Mouse (Mus musculus) activated CD4-positive, CD25-positive, alpha-beta regulatory T cell, adult 4 months (primary cell): Measurements from ENCODE around the gene Parp4. TPM values are rescaled to one million over a fixed set of nuclear protein-coding genes. Genes with fewer than 3 reads are reported as not detected.
A peak's percentile ranks its signal among the peaks of the same experiment; 100 is the strongest.

Experiments used
- ATAC-seq: one replicate; pipeline ENCODE4 v1.8.0; 2017
- polyA plus RNA-seq, 2 experiments: library from polyadenylated mRNA; unstranded; fragments of 100-300 nt; shearing (Covaris generic); gene quantifications; one replicate each; pipeline ENCODE4 v1.2.1; 2017

Parp4 gene
- polyA plus RNA-seq, 2 experiments from 2014 or later = 40.8 to 45.2 TPM

DNA sequence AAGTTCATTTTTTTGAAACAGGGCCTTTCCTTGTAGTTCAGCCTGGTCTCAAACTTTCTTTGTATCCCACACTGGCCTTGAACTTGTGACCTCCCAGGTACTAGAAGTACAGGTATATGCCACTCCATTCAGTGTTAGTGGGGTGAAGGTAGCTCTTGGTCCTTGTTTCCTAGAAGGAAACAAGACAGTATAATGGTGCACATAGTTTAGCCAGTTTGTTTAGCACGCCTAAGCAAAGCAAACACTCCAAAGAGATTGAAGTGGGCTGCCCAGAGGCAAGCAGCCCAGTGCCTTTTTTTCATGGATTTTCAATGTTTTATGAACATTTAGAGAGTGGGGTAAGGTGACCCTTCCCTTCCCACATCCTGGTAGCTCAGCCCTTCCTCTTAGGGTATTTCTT is 42.1 kb downstream of the Parp4 start:
- ATAC-seq = no peak

- no peak for ATAC-seq
Observed at GRCm38 (mm10) chr14:56620425-56620824, 45.0 kb downstream of the Parp4 start.

GRCm38 (mm10) chr14:56626202-56626601 is 50.8 kb downstream of the Parp4 start:
- ATAC-seq = no peak

GRCm38 (mm10) chr14:56628336-56628735 is 52.9 kb downstream of the Parp4 start:
- no peak for ATAC-seq

DNA sequence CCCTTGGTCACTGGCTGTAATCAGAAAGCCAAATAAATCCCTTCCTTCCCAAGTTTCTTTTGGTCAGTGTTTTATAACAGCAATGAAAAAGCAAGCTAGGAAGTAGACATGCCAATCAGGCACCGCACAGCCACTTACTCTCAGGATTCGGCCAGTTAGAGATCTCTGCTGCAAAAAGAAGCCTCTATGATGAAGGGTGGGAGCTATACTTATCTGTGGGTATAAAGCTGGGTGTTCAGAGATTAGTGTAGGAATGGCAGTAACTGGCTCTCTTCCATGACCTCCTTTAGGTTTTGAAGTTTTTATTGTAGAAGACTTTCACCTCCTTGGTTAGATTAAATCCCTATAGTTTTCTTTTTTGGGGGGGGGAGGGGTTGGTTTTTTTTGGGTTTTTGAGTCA is 55.7 kb downstream of the Parp4 start:
- no peak for ATAC-seq

DNA sequence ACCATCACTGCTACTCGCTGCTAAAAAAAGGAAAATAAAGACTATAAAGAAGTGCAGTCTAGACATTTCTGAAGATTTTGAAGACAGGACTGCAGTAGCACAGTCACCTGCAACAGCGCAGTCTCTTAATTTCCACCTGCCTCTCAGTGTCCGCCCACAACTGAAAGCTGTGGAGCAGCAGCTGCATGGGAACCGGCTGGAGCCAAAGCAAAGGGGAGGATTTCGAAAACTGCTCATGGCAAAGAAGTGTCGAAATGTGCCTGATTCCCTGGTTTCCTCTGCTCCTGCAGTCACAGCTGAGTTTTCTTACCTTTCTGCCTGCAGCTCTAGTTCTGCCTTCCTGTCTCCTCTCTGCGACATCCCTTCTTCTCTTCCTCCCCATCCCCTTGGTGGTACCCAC is 71.8 kb downstream of the Parp4 start:
- no peak for ATAC-seq

GRCm38 (mm10) chr14:56649448-56649847 is 74.0 kb downstream of the Parp4 start:
- no peak for ATAC-seq

GRCm38 (mm10) chr14:56665651-56666050 is 90.2 kb downstream of the Parp4 start:
- ATAC-seq = no peak

GRCm38 (mm10) chr14:56666909-56667308 is 91.5 kb downstream of the Parp4 start:
- ATAC-seq = no peak

DNA sequence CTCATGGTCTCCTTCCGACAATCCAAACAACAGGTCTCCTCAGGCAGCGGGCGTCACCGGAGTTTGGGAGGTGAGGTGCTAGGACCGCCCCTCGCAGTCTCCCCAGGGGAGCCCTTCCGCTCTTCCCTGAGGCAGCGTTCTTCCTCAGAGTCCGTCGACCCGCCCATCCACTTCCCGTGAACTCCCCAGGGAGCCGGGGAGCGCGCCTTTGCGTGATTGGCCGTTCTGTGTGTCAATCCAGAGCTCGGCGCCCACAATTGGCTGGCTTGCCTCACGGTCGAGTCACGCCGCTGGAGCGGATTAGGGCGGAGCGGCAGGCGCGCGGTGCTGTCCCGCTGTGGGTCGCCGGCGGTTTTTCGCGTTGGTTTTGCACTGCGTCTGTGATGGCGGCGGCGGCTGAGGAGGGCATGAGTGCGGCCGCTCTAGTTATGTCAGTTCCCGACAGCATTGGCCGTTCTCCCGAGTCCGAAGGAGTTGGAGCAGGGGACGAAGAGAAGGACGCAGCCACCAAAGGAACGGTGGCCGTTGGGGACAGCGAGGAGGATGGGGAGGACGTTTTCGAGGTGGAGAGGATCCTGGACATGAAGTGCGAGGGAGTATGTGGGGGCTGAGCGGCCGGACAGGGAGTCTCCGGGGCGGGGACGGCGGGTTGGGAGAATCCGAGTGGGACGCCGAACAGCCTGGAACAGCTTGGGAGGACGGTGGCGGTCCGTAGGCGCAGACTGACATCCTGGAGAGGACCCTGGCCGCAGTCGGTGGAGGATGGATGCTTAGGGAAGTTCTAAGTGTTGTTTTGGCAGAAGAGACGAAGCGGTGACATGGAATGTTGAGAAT is 92.8 kb downstream of the Parp4 start, which contains the start of gene Mphosph8:
Gene Mphosph8 (plus strand): TSS at position 280 of the 834 bp plus-strand sequence.
- ATAC-seq = peak; percentile 100

DNA sequence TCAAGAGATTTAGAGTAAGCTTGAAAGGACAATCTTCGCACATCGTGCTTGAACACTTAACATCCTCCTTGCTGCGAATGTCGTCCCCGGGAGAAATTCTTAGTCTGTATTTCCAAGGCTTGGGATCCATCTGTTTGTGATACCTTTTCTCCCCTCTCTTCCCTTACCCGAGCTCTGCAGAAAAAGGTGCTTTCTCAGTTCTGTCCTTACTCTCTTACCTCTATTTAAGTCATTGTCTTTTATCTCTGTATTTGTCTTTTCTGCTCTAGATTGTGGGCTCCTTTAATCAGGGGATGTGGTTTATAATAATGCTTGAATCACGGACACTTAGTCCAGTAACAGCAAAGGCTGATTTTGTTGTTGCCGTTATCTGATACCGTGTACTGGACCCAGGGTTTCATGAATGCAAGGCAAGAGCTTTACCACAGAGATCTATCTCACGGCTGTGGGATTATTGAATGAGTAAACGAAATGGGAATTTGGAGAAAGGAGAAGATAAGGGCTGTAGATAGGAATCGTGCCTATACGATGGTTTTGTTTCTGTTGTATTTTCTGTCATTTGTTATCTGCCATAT is 93.7 kb downstream of the Parp4 start:
- no peak for ATAC-seq

GRCm38 (mm10) chr14:56685426-56685825 is 110.0 kb downstream of the Parp4 start:
- ATAC-seq = no peak

DNA sequence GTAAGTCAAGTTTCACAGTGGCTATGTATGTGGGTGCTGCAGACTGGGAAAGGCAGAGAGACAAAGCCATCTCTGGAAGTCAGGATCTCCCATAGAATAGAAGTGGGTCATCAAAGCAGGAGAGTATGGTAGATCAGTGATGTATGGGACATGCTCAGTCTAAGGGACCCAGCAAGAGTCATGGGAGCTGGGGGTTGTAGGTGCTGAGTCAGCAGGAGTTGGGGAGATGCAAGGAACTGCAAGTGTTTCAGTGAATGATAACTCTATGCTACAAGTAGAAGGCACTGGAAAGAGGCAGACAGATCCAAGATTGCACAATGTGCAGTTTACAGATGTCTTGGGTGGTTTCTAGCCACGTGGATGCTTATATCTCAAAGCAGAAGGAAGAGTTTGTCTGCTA is 113.7 kb downstream of the Parp4 start:
- no peak for ATAC-seq

- no peak for ATAC-seq
Observed at GRCm38 (mm10) chr14:56689766-56690165, 114.3 kb downstream of the Parp4 start.

DNA sequence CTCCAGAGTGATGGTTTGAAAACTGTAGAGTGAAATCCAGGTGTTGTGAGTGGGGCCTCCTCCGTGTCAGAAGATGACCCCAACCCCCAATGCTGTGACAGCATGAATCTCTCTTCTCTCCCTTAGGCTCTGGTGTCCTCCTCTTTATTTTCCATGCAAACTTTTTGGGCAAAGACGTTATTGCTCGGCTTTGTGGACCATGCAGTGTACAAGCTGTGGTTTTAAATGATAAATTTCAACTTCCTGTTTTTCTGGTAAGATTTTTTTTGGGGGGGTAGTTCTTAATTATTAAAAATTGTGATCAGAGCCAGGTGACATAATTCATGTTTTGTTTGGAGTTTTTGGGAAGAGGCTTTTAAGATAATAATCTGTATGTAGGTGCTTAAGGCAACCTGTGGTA is 120.1 kb downstream of the Parp4 start:
- no peak for ATAC-seq

DNA sequence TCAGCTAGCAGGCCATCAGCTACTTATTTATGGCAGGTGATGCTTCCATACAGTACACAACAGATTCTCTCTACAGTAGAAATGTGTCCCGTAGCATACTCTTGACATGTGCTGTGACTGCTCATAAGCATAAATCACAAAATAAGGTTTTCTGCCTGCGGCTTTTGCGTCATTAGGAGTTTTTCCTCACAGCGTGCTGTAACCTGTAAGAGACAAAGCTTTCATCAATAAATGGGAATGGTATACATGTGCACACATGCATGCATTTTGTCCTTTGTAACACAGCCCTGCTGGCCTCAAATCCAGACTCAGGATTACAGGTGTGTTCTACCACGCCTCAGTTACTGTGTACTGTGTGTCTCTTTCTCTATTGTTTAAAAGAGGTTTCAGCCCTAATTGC is 122.4 kb downstream of the Parp4 start:
- ATAC-seq = no peak

DNA sequence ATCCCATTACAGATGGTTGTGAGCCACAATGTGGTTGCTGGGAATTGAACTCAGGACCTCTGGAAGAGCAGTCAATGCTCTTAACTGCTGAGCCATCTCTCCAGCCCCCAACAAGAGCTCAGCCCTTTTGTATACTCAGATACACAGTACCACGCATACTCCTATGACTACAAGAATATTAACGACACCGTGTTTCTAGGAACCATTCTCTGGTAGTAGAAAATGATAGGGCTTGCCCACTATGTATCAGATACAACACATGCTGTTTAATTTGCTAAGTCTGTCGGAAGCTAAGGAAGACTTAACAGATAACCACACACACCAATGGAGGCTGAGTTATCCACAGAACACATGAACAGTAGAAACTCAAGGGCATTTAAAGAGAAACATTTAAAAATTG is 127.2 kb downstream of the Parp4 start:
- ATAC-seq = no peak

DNA sequence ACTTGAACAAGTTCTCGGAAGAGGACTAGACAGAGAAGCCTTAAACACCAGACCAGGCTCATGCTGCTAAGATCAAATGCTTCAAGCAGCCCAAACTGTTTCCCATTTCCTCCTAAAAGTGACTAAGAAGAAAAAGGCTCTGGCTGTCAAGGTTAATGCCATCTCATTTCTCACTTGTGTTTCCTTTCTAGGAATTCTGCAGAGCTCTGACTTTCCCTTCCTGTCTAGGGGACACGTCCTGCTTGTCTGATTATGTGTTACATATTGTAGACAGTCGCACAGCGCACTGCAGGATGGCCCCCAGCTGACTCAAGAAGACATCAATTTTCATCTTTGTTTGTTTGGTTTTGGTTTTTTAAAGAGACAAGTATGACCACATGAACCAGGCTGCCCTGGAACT is 130.3 kb downstream of the Parp4 start:
- ATAC-seq = no peak

Other genes with a start within 250 kb of the Parp4 start
- gene Atp12a, start 210.6 kb upstream of the Parp4 start, polyA plus RNA-seq = not detected
- gene Rnf17, start 173.0 kb upstream of the Parp4 start, polyA plus RNA-seq = under 1 TPM in 1 of 2 experiments, not detected in 1; 0.21 TPM
- 1 to 10 TPM; 8.5 to 8.7 TPM for gene Cenpj, start 194 bp upstream of the Parp4 start, polyA plus RNA-seq
- gene Mphosph8, start 92.6 kb downstream of the Parp4 start, polyA plus RNA-seq = 10 to 100 TPM; 46.2 to 79.6 TPM
- gene Pspc1, start 202.7 kb downstream of the Parp4 start, polyA plus RNA-seq = 10 to 100 TPM; 13.3 to 22.0 TPM
- 10 to 100 TPM; 47.0 to 47.8 TPM for gene Zmym5, start 236.1 kb downstream of the Parp4 start, polyA plus RNA-seq